Mouse (Mus musculus) heart, postnatal 0 days (tissue): ENCODE data around the gene Mns1. TPM values are rescaled to one million over a fixed set of nuclear protein-coding genes. Genes with fewer than 3 reads are reported as not detected.

Experiments
- ATAC-seq: fragments of 200-750 bp; cut with Nextera tagmentation; 2 replicates; pipeline ENCODE4 v1.8.0; 2017; ENCODE audit warnings: low read depth, moderate number of reproducible peaks, moderate library complexity; ENCODE audit not compliant: insufficient read depth
- DNase-seq: peaks from one replicate; pipeline ENCODE4 v3.0.0-alpha.2; 2016; ENCODE audit warnings: low spot score
- H3K27ac ChIP-seq: fragments of 300-500 bp; sonication (generic); 2 replicates; pipeline ENCODE4 v1.5.1; 2014; ENCODE audit warnings: low read depth, mild to moderate bottlenecking
- H3K27me3 ChIP-seq: fragments of 300-500 bp; sonication (generic); 2 replicates; pipeline ENCODE4 v1.6.1; 2014; ENCODE audit warnings: low read length, mixed read lengths; ENCODE audit not compliant: control insufficient read depth, insufficient read depth
- H3K36me3 ChIP-seq: fragments of 300-500 bp; sonication (generic); replicated peaks from 2 replicates; pipeline ENCODE4 v1.6.1; 2014; ENCODE audit warnings: low read length, mixed read lengths; ENCODE audit not compliant: control insufficient read depth, insufficient read depth
- H3K4me1 ChIP-seq: fragments of 300-500 bp; sonication (generic); 2 replicates; pipeline ENCODE4 v1.6.1; 2014; ENCODE audit warnings: antibody characterized with exemption; ENCODE audit not compliant: control insufficient read depth, insufficient read depth
- H3K4me2 ChIP-seq: fragments of 300-500 bp; sonication (generic); 2 replicates; pipeline ENCODE4 v1.6.1; 2014; ENCODE audit warnings: low read depth, mild to moderate bottlenecking, low read length, moderate library complexity
- H3K4me3 ChIP-seq: fragments of 300-500 bp; sonication (generic); 2 replicates; pipeline ENCODE4 v1.5.1; 2014; ENCODE audit warnings: low read depth, low read length
- H3K9ac ChIP-seq: fragments of 300-500 bp; sonication (generic); replicated peaks from 2 replicates; pipeline ENCODE4 v1.6.1; 2014; ENCODE audit warnings: low read depth, low read length, mixed read lengths
- H3K9me3 ChIP-seq: fragments of 300-500 bp; sonication (generic); replicated peaks from 2 replicates; pipeline ENCODE4 v1.6.1; 2016; ENCODE audit warnings: low read length; ENCODE audit not compliant: control insufficient read depth
- CTCF ChIP-seq: IDR thresholded peaks from 2 replicates; pipeline ENCODE4 v1.5.1; 2016; ENCODE audit warnings: antibody characterized with exemption, control low read depth, low read depth
- EP300 ChIP-seq: IDR thresholded peaks from 2 replicates; pipeline ENCODE4 v1.6.1; 2016; ENCODE audit warnings: antibody characterized with exemption, low read depth
- WGBS: fragments of 180-500 bp; shearing (Covaris S2); extraction: QIAGEN DNeasy Blood & Tissue Kit; methylation state at CpG from one replicate; pipeline ENCODE4 v1.1.7; 2014; 5-methylcytosine and 5-hydroxymethylcytosine counted together
- microRNA-seq: library from miRNA; unstranded; fragments of <30 nt; microRNA quantifications from one replicate; pipeline ENCODE4, GENCODE M21; 2016
- polyA plus RNA-seq: library from polyadenylated mRNA; unstranded; fragments of >200 nt; fragmentation: Nextera tagmentation; extraction: Ambion mirVana; gene quantifications from 2 replicates; pipeline ENCODE4 v1.2.1, GENCODE M21; 2015
- total RNA-seq: library from RNA; depleted of rRNA; stranded (reverse); fragments of >200 nt; gene quantifications from 2 replicates; pipeline ENCODE4 v1.2.3, GENCODE M21; 2014; ENCODE audit warnings: low replicate concordance; rRNA removed

Mns1 gene
- total and polyA plus RNA-seq, 2 experiments from 2014 or later: 1.1 to 5.1 TPM

GRCm38 (mm10) chr9:72493465-72493864, 55.7 kb downstream of the Mns1 start:
- no peak for DNase-seq
- ATAC-seq: no peak
- no peak overlapping the region for H3K27ac ChIP-seq
- 79% methylated on average over 2 of the region's 2 CpGs for WGBS
- no peaks in the 10 kb centered on the region for H3K9me3 ChIP-seq
- no peak overlapping the region for H3K4me2 ChIP-seq
- peaks cover 6% of the 10 kb centered on the region; the same call in 1 of the 2 replicates for H3K4me1 ChIP-seq
- no peak overlapping the region for H3K4me3 ChIP-seq
- TF ChIP-seq EP300 (no peak), CTCF (no peak)
- H3K27me3 ChIP-seq: no peaks in the 10 kb centered on the region
- H3K36me3 ChIP-seq: no peaks in the 10 kb centered on the region
- H3K9ac ChIP-seq: no peak overlapping the region

GRCm38 (mm10) chr9:72493984-72494685, 56.3 kb downstream of the Mns1 start:
- Histone ChIP-seq H3K36me3 (no peaks in the 10 kb centered on the region), H3K9me3 (no peaks in the 10 kb centered on the region), H3K4me2 (no peak overlapping the region), H3K27ac (no peak overlapping the region), H3K4me1 (peaks cover 6% of the 10 kb centered on the region; the same call in 1 of the 2 replicates), H3K27me3 (no peaks in the 10 kb centered on the region), H3K4me3 (no peak overlapping the region), H3K9ac (no peak overlapping the region)
- DNase-seq: no peak
- no peak for TF ChIP-seq CTCF
- no peak for TF ChIP-seq EP300
- ATAC-seq: no peak
- WGBS: 83% methylated on average over 3 of the region's 3 CpGs

- H3K36me3 ChIP-seq: no peaks in the 10 kb centered on the region
- 73% methylated on average over 2 of the region's 2 CpGs for WGBS
- peaks cover 6% of the 10 kb centered on the region; the same call in 1 of the 2 replicates for H3K4me1 ChIP-seq
Observed at GRCm38 (mm10) chr9:72496691-72497090, 58.9 kb downstream of the Mns1 start.

GRCm38 (mm10) chr9:72497171-72497570, 59.4 kb downstream of the Mns1 start:
- Histone ChIP-seq H3K36me3 (no peaks in the 10 kb centered on the region), H3K27me3 (no peaks in the 10 kb centered on the region), H3K9ac (no peak overlapping the region), H3K4me2 (no peak overlapping the region), H3K4me3 (no peak overlapping the region), H3K9me3 (no peaks in the 10 kb centered on the region), H3K4me1 (peaks cover 3% of the 10 kb centered on the region; the same call in 1 of the 2 replicates), H3K27ac (no peak overlapping the region)
- TF ChIP-seq CTCF (no peak), EP300 (no peak)
- ATAC-seq (no peak), DNase-seq (no peak)
- 81% methylated on average over 3 of the region's 3 CpGs for WGBS

More at GRCm38 (mm10) chr9:72496691-72497090, 58.9 kb downstream of the Mns1 start:
- H3K9ac ChIP-seq: no peak overlapping the region
- no peak overlapping the region for H3K27ac ChIP-seq
- H3K27me3 ChIP-seq: no peaks in the 10 kb centered on the region
- DNase-seq (no peak), ATAC-seq (no peak)
- H3K4me3 ChIP-seq: no peak overlapping the region
- H3K4me2 ChIP-seq: no peak overlapping the region
- TF ChIP-seq EP300: no peak
- no peak for TF ChIP-seq CTCF
- no peaks in the 10 kb centered on the region for H3K9me3 ChIP-seq

Small RNA genes lying within 50 kb of the gene (microRNA-seq; reads per million reads assigned to microRNA genes)
- not detected for gene Gm28010

Other genes with a start within 250 kb of the Mns1 start
- 40.9 and 42.6 TPM in 2 replicates for gene Zfp280d, start 163.2 kb upstream of the Mns1 start, total RNA-seq
- 14.8 and 15.5 TPM in 2 replicates for gene Zfp280d, start 163.2 kb upstream of the Mns1 start, polyA plus RNA-seq
- 0.76 and 9.7 TPM in 2 replicates for gene Tex9, start 54.2 kb downstream of the Mns1 start, total RNA-seq
- gene Tex9, start 54.2 kb downstream of the Mns1 start, polyA plus RNA-seq: 6.3 and 8.4 TPM in 2 replicates
- gene Rfx7, start 94.2 kb downstream of the Mns1 start, total RNA-seq: 14.5 and 18.9 TPM in 2 replicates
- 2.6 and 3.1 TPM in 2 replicates for gene Rfx7, start 94.2 kb downstream of the Mns1 start, polyA plus RNA-seq
- 444 and 493 TPM in 2 replicates for gene Nedd4, start 224.3 kb downstream of the Mns1 start, total RNA-seq
- 294 and 303 TPM in 2 replicates for gene Nedd4, start 224.3 kb downstream of the Mns1 start, polyA plus RNA-seq